Mouse (Mus musculus) heart, postnatal 0 days (tissue): ENCODE results near the gene Nek7.

ENCODE experiments used
- CTCF ChIP-seq: IDR thresholded peaks from 2 replicates; pipeline ENCODE4 v1.5.1; 2016; ENCODE audit warnings: antibody characterized with exemption, control low read depth, low read depth
- EP300 ChIP-seq: IDR thresholded peaks from 2 replicates; pipeline ENCODE4 v1.6.1; 2016; ENCODE audit warnings: antibody characterized with exemption, low read depth

DNA sequence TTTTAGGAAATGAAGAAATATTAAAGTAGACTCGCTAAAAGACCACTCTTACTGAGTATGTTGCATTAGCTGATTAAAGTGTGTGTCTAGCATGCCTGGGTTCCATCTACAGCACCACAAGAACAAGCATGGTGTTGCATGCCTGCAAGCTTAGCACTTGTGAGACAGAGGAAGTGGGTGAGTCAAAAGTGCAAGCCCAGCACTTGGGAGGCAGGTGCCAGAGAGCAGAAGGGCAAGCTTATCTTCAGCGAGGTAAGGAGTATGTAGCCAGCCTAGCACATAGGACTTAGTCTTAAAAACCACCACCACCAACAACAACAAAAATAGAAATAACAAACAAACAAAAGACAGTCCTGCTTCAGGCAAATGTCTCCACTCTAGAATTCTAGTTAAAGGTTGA is 103.0 kb downstream of the Nek7 start:
- no peak for TF ChIP-seq CTCF
- no peak for TF ChIP-seq EP300
